ENCODE assay signal across 23 mouse cellular contexts in the genomic region with DNA sequence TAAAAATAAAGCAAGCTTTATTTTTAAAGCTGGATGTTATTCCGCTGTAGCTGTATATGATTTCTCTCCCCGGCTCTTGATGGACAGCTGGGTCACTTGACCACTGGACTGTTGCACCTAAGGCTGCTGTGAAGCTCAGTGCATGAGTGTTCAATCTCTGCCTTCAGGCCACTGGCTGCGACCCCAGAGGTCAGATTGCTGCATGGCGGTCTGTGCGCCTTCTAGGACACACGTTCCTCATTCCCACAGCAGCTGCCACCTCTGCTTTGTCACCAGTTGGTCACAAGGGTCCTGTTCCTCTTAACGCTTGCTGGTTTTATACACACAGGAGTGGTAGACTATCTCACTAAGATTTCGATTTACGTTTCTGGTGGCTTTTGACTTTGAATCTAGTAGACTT. TPM values are rescaled to one million over a fixed set of nuclear protein-coding genes. Genes with fewer than 3 reads are reported as not detected.
A peak's percentile ranks its signal among the peaks of the same experiment; 100 is the strongest.
DNase-seq lines count a peak whose midpoint lies in the region; ATAC-seq and TF ChIP-seq lines count a peak whose summit lies in the region.
"Had no signal": no experiment of that assay in that cellular context is flagged by ENCODE, and none has a peak within 500 bp of the region (broad histone marks: within the 10 kb centered on the region; RNA-seq: fewer than 3 reads in every experiment).

No protein-coding gene starts in this region.

- TF ChIP-seq CTCF in hindbrain, postnatal 0 days (IDR thresholded peaks at IDR 0.05; ENCODE audit: low read depth), result no peak
- TF ChIP-seq CTCF in lung, embryonic 14.5 days (IDR thresholded peaks at IDR 0.05; ENCODE audit: low read depth), result no peak
- TF ChIP-seq CTCF in lung, adult 2 months (IDR thresholded peaks at IDR 0.05; ENCODE audit: insufficient read depth, low read length), result no peak

- 54% methylated on average over 9 of the region's 9 CpGs for WGBS in hindbrain, embryonic 10.5 days
- 69% methylated on average over 9 of the region's 9 CpGs for WGBS in hindbrain, postnatal 0 days
- 63% methylated on average over 9 of the region's 9 CpGs for WGBS in lung, embryonic 14.5 days
- 66% methylated on average over 9 of the region's 9 CpGs for WGBS in lung, adult 2 months

- TF ChIP-seq POLR2A in lung, adult 2 months (IDR thresholded peaks at IDR 0.05; ENCODE audit: borderline replicate concordance, extremely low read depth, low read depth, low read length), result no peak

- no peak overlapping the region; the same call in 1 of the 2 replicates for H3K27ac ChIP-seq in hindbrain, embryonic 10.5 days
- no peak overlapping the region for H3K27ac ChIP-seq in hindbrain, postnatal 0 days
- 0 out of 2 replicates have a peak overlapping the region, but pooled peaks have one; percentile 12 for H3K27ac ChIP-seq in lung, embryonic 14.5 days (ENCODE audit: low read depth)
- H3K27ac ChIP-seq: embryonic facial prominence, embryonic 12.5 days; hindbrain, embryonic 12.5 days; left cerebral cortex, adult 2 months; liver, embryonic 13.5 days; stomach, postnatal 0 days had no signal

- H3K4me3 ChIP-seq in hindbrain, embryonic 10.5 days, result no peak overlapping the region
- H3K4me3 ChIP-seq in hindbrain, postnatal 0 days (ENCODE audit: low read length), result no peak overlapping the region
- no peak overlapping the region for H3K4me3 ChIP-seq in lung, embryonic 14.5 days (ENCODE audit: low read depth, low read length)
- no peak overlapping the region for H3K4me3 ChIP-seq in lung, adult 2 months (replicated peaks; ENCODE audit: extremely low read depth, low read depth, low read length)
- H3K4me3 ChIP-seq: embryonic facial prominence, embryonic 12.5 days; hindbrain, embryonic 12.5 days; left cerebral cortex, adult 2 months; liver, embryonic 13.5 days had no signal

- H3K4me2 ChIP-seq in hindbrain, postnatal 0 days (ENCODE audit: low read depth, low read length), result no peak overlapping the region
- H3K4me2 ChIP-seq in lung, embryonic 14.5 days, result no peak overlapping the region
- H3K4me2 ChIP-seq: embryonic facial prominence, embryonic 12.5 days; hindbrain, embryonic 12.5 days; liver, embryonic 13.5 days had no signal

- no peak overlapping the region for H3K9ac ChIP-seq in hindbrain, postnatal 0 days (replicated peaks; ENCODE audit: low read length)
- no peak overlapping the region for H3K9ac ChIP-seq in lung, embryonic 14.5 days
- H3K9ac ChIP-seq: hindbrain, embryonic 12.5 days; liver, embryonic 13.5 days had no signal

- H3K4me1 ChIP-seq in hindbrain, embryonic 10.5 days (replicated peaks), result peaks cover 19% of the 10 kb centered on the region
- no peaks in the 10 kb centered on the region for H3K4me1 ChIP-seq in hindbrain, postnatal 0 days (ENCODE audit: insufficient read depth, low read length)
- H3K4me1 ChIP-seq in lung, embryonic 14.5 days (ENCODE audit: insufficient read depth), result no peaks in the 10 kb centered on the region
- no peaks in the 10 kb centered on the region for H3K4me1 ChIP-seq in lung, adult 2 months (ENCODE audit: control insufficient read depth, insufficient read depth, low read length)
- H3K4me1 ChIP-seq: embryonic facial prominence, embryonic 12.5 days had no signal

- ATAC-seq in hindbrain, postnatal 0 days, result no peak
- ATAC-seq in lung, embryonic 14.5 days (ENCODE audit: insufficient read depth), result no peak
- ATAC-seq: CD4-positive, CD25-positive, alpha-beta regulatory T cell, adult 4 months; forebrain, embryonic 14.5 days; intestine, embryonic 16.5 days; Patski had no signal

- no peaks in the 10 kb centered on the region for H3K9me3 ChIP-seq in hindbrain, embryonic 10.5 days
- no peaks in the 10 kb centered on the region for H3K9me3 ChIP-seq in hindbrain, postnatal 0 days (ENCODE audit: low read length)
- H3K9me3 ChIP-seq in lung, embryonic 14.5 days (ENCODE audit: low read depth, low read length), result no peaks in the 10 kb centered on the region
- H3K9me3 ChIP-seq: embryonic facial prominence, embryonic 12.5 days; hindbrain, embryonic 12.5 days; liver, embryonic 13.5 days had no signal

- H3K27me3 ChIP-seq in hindbrain, embryonic 10.5 days (ENCODE audit: insufficient read depth, poor library complexity, severe bottlenecking), result no peaks in the 10 kb centered on the region
- no peaks in the 10 kb centered on the region for H3K27me3 ChIP-seq in hindbrain, postnatal 0 days (ENCODE audit: insufficient read depth, low read length)
- no peaks in the 10 kb centered on the region for H3K27me3 ChIP-seq in lung, embryonic 14.5 days (ENCODE audit: insufficient read depth, low read length)
- H3K27me3 ChIP-seq: embryonic facial prominence, embryonic 12.5 days; hindbrain, embryonic 12.5 days; liver, embryonic 13.5 days; Patski had no signal

- peaks cover 100% of the 10 kb centered on the region for H3K36me3 ChIP-seq in hindbrain, embryonic 10.5 days
- H3K36me3 ChIP-seq in hindbrain, postnatal 0 days (ENCODE audit: insufficient read depth, low read length), result peaks cover 79% of the 10 kb centered on the region
- H3K36me3 ChIP-seq in lung, embryonic 14.5 days (ENCODE audit: insufficient read depth), result peaks cover 94% of the 10 kb centered on the region

- peak; percentile 28 for DNase-seq in hindbrain, embryonic 10.5 days (ENCODE audit: low spot score)
- no peak for DNase-seq in hindbrain, postnatal 0 days (ENCODE audit: low spot score)
- peak; percentile 17 for DNase-seq in lung, embryonic 14.5 days
- no peak for DNase-seq in lung, adult 2 months
- peak; percentile 68 for DNase-seq in lung, postnatal 10 days
- peak; percentile 10 for DNase-seq in retina, embryonic 14.5 days (ENCODE audit: low spot score)
- no peak for DNase-seq in layer of hippocampus, adult 8-10 months (ENCODE audit: low spot score in 2 of 2)
- DNase-seq in adrenal gland, postnatal 25 days, result no peak
- DNase-seq: adrenal gland, postnatal 14 days; cerebellum, adult 18-20 months; cerebellum, postnatal 25 days; liver, embryonic 13.5 days; midbrain, embryonic 14.5 days; right cerebral cortex, postnatal 25 days; thymus, postnatal 14 days had no signal

RNA-seq across cellular contexts. Expression of a gene that starts 20.1 kb away (rescaled TPM):
- 23.1 and 26.1 TPM in 2 replicates for polyA plus RNA-seq in hindbrain, embryonic 10.5 days (2016; fragmentation: Nextera tagmentation; extraction: Ambion mirVana)
- 40.8 and 44.2 TPM in 2 replicates for total RNA-seq in hindbrain, postnatal 0 days (2014; rRNA removed)
- 33.5 and 34.0 TPM in 2 replicates for polyA plus RNA-seq in hindbrain, postnatal 0 days (2015; fragmentation: Nextera tagmentation; extraction: Ambion mirVana)
- 18.4 and 20.3 TPM in 2 replicates for polyA plus RNA-seq in lung, embryonic 14.5 days (2014; fragmentation: Nextera tagmentation; extraction: Ambion mirVana)
- 2.7 and 4.5 TPM in 2 replicates for polyA plus RNA-seq in lung, adult 2 months (2012; rRNA removed)
- 10 to 100 TPM; 14.0 to 16.9 (median 15.4) TPM for total RNA-seq in layer of hippocampus, adult 8-10 months (2022)
- total RNA-seq in adrenal gland, postnatal 25 days (2021), result 10.5 and 15.0 TPM in 2 replicates

RNA-seq across cellular contexts. Expression of a gene that starts 23.0 kb away (rescaled TPM):
- polyA plus RNA-seq in hindbrain, embryonic 10.5 days (2016; fragmentation: Nextera tagmentation; extraction: Ambion mirVana), result 39.3 and 40.9 TPM in 2 replicates
- total RNA-seq in hindbrain, postnatal 0 days (2014; rRNA removed), result 62.4 and 62.6 TPM in 2 replicates
- 32.1 and 33.5 TPM in 2 replicates for polyA plus RNA-seq in hindbrain, postnatal 0 days (2015; fragmentation: Nextera tagmentation; extraction: Ambion mirVana)
- 45.3 and 46.2 TPM in 2 replicates for polyA plus RNA-seq in lung, embryonic 14.5 days (2014; fragmentation: Nextera tagmentation; extraction: Ambion mirVana)
- polyA plus RNA-seq in lung, adult 2 months (2012; rRNA removed), result 66.1 and 68.4 TPM in 2 replicates
- 100 to 1,000 TPM; 115 to 122 (median 118) TPM for total RNA-seq in layer of hippocampus, adult 8-10 months (2022)
- total RNA-seq in adrenal gland, postnatal 25 days (2021), result 117 and 129 TPM in 2 replicates

RNA-seq across cellular contexts. Expression of a gene that starts 56.5 kb away (rescaled TPM):
- 147 and 210 TPM in 2 replicates for polyA plus RNA-seq in hindbrain, embryonic 10.5 days (2016; fragmentation: Nextera tagmentation; extraction: Ambion mirVana)
- total RNA-seq in hindbrain, postnatal 0 days (2014; rRNA removed), result 289 and 299 TPM in 2 replicates
- polyA plus RNA-seq in hindbrain, postnatal 0 days (2015; fragmentation: Nextera tagmentation; extraction: Ambion mirVana), result 412 and 450 TPM in 2 replicates
- polyA plus RNA-seq in lung, embryonic 14.5 days (2014; fragmentation: Nextera tagmentation; extraction: Ambion mirVana), result 205 and 209 TPM in 2 replicates
- 249 and 251 TPM in 2 replicates for polyA plus RNA-seq in lung, adult 2 months (2012; rRNA removed)
- 100 to 1,000 TPM; 473 to 497 (median 477) TPM for total RNA-seq in layer of hippocampus, adult 8-10 months (2022)
- total RNA-seq in adrenal gland, postnatal 25 days (2021), result 784 and 1,020 TPM in 2 replicates

RNA-seq across cellular contexts. Expression of a gene that starts 56.5 kb away (rescaled TPM):
- polyA plus RNA-seq in hindbrain, embryonic 10.5 days (2016; fragmentation: Nextera tagmentation; extraction: Ambion mirVana), result 21.5 and 29.9 TPM in 2 replicates
- total RNA-seq in hindbrain, postnatal 0 days (2014; rRNA removed), result 108 and 134 TPM in 2 replicates
- 67.8 and 74.6 TPM in 2 replicates for polyA plus RNA-seq in hindbrain, postnatal 0 days (2015; fragmentation: Nextera tagmentation; extraction: Ambion mirVana)
- polyA plus RNA-seq in lung, embryonic 14.5 days (2014; fragmentation: Nextera tagmentation; extraction: Ambion mirVana), result 32.8 and 44.2 TPM in 2 replicates
- 77.4 and 91.7 TPM in 2 replicates for polyA plus RNA-seq in lung, adult 2 months (2012; rRNA removed)
- 10 to 100 TPM; 73.7 to 78.1 (median 76.2) TPM for total RNA-seq in layer of hippocampus, adult 8-10 months (2022)
- total RNA-seq in adrenal gland, postnatal 25 days (2021), result 138 and 161 TPM in 2 replicates

Comparison
In these comparisons a context has a peak if more than half of its experiments do, and no peak if none do; other contexts are left out.
1. DNase-seq: peak in hindbrain, embryonic 10.5 days (single experiment), lung, embryonic 14.5 days (single experiment), lung, postnatal 10 days (single experiment) and retina, embryonic 14.5 days (single experiment); none in hindbrain, postnatal 0 days (single experiment), lung, adult 2 months (single experiment), layer of hippocampus, adult 8-10 months (0 of 2) and adrenal gland, postnatal 25 days (single experiment).